Mouse (Mus musculus) intestine, embryonic 16.5 days (tissue): Measurements from ENCODE around the gene Stk4. TPM values are rescaled to one million over a fixed set of nuclear protein-coding genes. Genes with fewer than 3 reads are reported as not detected.

ENCODE experiments used
- ATAC-seq: fragments of 200-750 bp; cut with Nextera tagmentation; 2 replicates; pipeline ENCODE4 v1.8.0; 2017; ENCODE audit warnings: moderate TSS enrichment, moderate library complexity
- H3K27ac ChIP-seq: fragments of 300-500 bp; sonication (generic); 2 replicates; pipeline ENCODE4 v1.5.1; 2014; ENCODE audit warnings: mild to moderate bottlenecking, low read length
- H3K27me3 ChIP-seq: fragments of 300-500 bp; sonication (generic); replicated peaks from 2 replicates; pipeline ENCODE4 v1.6.1; 2014; ENCODE audit warnings: low read length, control low read depth, mixed read lengths; ENCODE audit not compliant: control insufficient read depth, insufficient read depth
- H3K36me3 ChIP-seq: fragments of 300-500 bp; sonication (generic); 2 replicates; pipeline ENCODE4 v1.6.1; 2014; ENCODE audit warnings: low read length, control low read depth; ENCODE audit not compliant: control insufficient read depth, insufficient read depth
- H3K4me1 ChIP-seq: fragments of 300-500 bp; sonication (generic); 2 replicates; pipeline ENCODE4 v1.6.1; 2014; ENCODE audit warnings: low read length, control low read depth, mixed read lengths; ENCODE audit not compliant: control insufficient read depth, insufficient read depth
- H3K4me2 ChIP-seq: fragments of 300-500 bp; sonication (generic); 2 replicates; pipeline ENCODE4 v1.6.1; 2014; ENCODE audit warnings: low read depth, low read length, control low read depth
- H3K4me3 ChIP-seq: fragments of 300-500 bp; sonication (generic); 2 replicates; pipeline ENCODE4 v1.5.1; 2014; ENCODE audit warnings: mild to moderate bottlenecking, low read length
- H3K9ac ChIP-seq: fragments of 300-500 bp; sonication (generic); 2 replicates; pipeline ENCODE4 v1.6.1; 2014; ENCODE audit warnings: low read depth, low read length
- H3K9me3 ChIP-seq: fragments of 300-500 bp; sonication (generic); 2 replicates; pipeline ENCODE4 v1.6.1; 2016; ENCODE audit warnings: low read length, control low read depth; ENCODE audit not compliant: control insufficient read depth
- WGBS: fragments of 180-500 bp; shearing (Covaris S2); extraction: QIAGEN DNeasy Blood & Tissue Kit; methylation state at CpG from one replicate; pipeline ENCODE4 v1.1.7; 2014; 5-methylcytosine and 5-hydroxymethylcytosine counted together
- polyA plus RNA-seq: library from polyadenylated mRNA; unstranded; fragments of >200 nt; fragmentation: Nextera tagmentation; extraction: Ambion mirVana; gene quantifications from 2 replicates; pipeline ENCODE4 v1.2.1, GENCODE M21; 2015

Stk4 gene
- polyA plus RNA-seq, 1 experiment from 2014 or later: 18.1 TPM

- Histone ChIP-seq H3K4me1 (no peaks in the 10 kb centered on the region), H3K4me3 (no peak overlapping the region), H3K4me2 (no peak overlapping the region), H3K9ac (no peak overlapping the region), H3K36me3 (no peaks in the 10 kb centered on the region), H3K27ac (no peak overlapping the region), H3K9me3 (no peaks in the 10 kb centered on the region), H3K27me3 (no peaks in the 10 kb centered on the region)
- 91% methylated on average over 11 of the region's 11 CpGs for WGBS
- ATAC-seq: no peak
These were observed 82.2 kb downstream of the Stk4 start for GRCm38 (mm10) chr2:164152341-164152740.

GRCm38 (mm10) chr2:164154007-164154406 is 83.9 kb downstream of the Stk4 start:
- Histone ChIP-seq H3K9ac (no peak overlapping the region), H3K4me3 (no peak overlapping the region), H3K36me3 (no peaks in the 10 kb centered on the region), H3K27ac (no peak overlapping the region), H3K4me2 (no peak overlapping the region), H3K9me3 (no peaks in the 10 kb centered on the region), H3K27me3 (no peaks in the 10 kb centered on the region), H3K4me1 (no peaks in the 10 kb centered on the region)
- 90% methylated on average over 10 of the region's 10 CpGs for WGBS
- ATAC-seq: no peak

GRCm38 (mm10) chr2:164156158-164156557 is 86.0 kb downstream of the Stk4 start:
- Histone ChIP-seq H3K4me3 (no peak overlapping the region), H3K36me3 (no peaks in the 10 kb centered on the region), H3K27ac (no peak overlapping the region), H3K27me3 (no peaks in the 10 kb centered on the region), H3K4me2 (no peak overlapping the region), H3K9me3 (no peaks in the 10 kb centered on the region), H3K9ac (no peak overlapping the region), H3K4me1 (no peaks in the 10 kb centered on the region)
- 85% methylated on average over 7 of the region's 7 CpGs for WGBS
- ATAC-seq: no peak

- Histone ChIP-seq H3K9me3 (no peaks in the 10 kb centered on the region), H3K9ac (no peak overlapping the region), H3K36me3 (no peaks in the 10 kb centered on the region), H3K4me1 (no peaks in the 10 kb centered on the region), H3K4me2 (no peak overlapping the region), H3K27me3 (no peaks in the 10 kb centered on the region), H3K4me3 (no peak overlapping the region), H3K27ac (no peak overlapping the region)
- no peak for ATAC-seq
- 81% methylated on average over 2 of the region's 2 CpGs for WGBS
These were observed 88.7 kb downstream of the Stk4 start for GRCm38 (mm10) chr2:164158838-164159237.

- no peak overlapping the region for H3K4me3 ChIP-seq
- no peaks in the 10 kb centered on the region for H3K36me3 ChIP-seq
- H3K4me1 ChIP-seq: no peaks in the 10 kb centered on the region
- no peak overlapping the region for H3K27ac ChIP-seq
- H3K27me3 ChIP-seq: peaks cover 6% of the 10 kb centered on the region; the same call in 1 of the 2 replicates
- ATAC-seq: no peak
- no peak overlapping the region for H3K9ac ChIP-seq
- H3K4me2 ChIP-seq: no peak overlapping the region
- 74% methylated on average over 11 of the region's 11 CpGs for WGBS
- no peaks in the 10 kb centered on the region for H3K9me3 ChIP-seq
These were observed 91.5 kb downstream of the Stk4 start for GRCm38 (mm10) chr2:164161515-164162055.

GRCm38 (mm10) chr2:164164941-164165340 is 94.8 kb downstream of the Stk4 start:
- no peaks in the 10 kb centered on the region for H3K9me3 ChIP-seq
- H3K9ac ChIP-seq: no peak overlapping the region
- H3K27me3 ChIP-seq: peaks cover 40% of the 10 kb centered on the region
- H3K4me3 ChIP-seq: no peak overlapping the region
- 93% methylated on average over 5 of the region's 5 CpGs for WGBS
- ATAC-seq: no peak
- no peak overlapping the region for H3K4me2 ChIP-seq
- no peak overlapping the region for H3K27ac ChIP-seq
- H3K4me1 ChIP-seq: peaks cover 9% of the 10 kb centered on the region
- no peaks in the 10 kb centered on the region for H3K36me3 ChIP-seq

- no peak overlapping the region for H3K27ac ChIP-seq
- peak overlapping the region; percentile 32 for H3K4me3 ChIP-seq
- H3K27me3 ChIP-seq: peaks cover 59% of the 10 kb centered on the region
- peaks cover 18% of the 10 kb centered on the region for H3K4me1 ChIP-seq
- no peaks in the 10 kb centered on the region for H3K9me3 ChIP-seq
- WGBS: 11% methylated on average over 90 of the region's 90 CpGs
- 0 out of 2 replicates have a peak, but pooled peaks have one; percentile 18 for ATAC-seq
- no peaks in the 10 kb centered on the region for H3K36me3 ChIP-seq
- H3K9ac ChIP-seq: no peak overlapping the region
- peak overlapping the region; percentile 61 for H3K4me2 ChIP-seq
These were observed 97.8 kb downstream of the Stk4 start for GRCm38 (mm10) chr2:164167752-164168570.

GRCm38 (mm10) chr2:164168571-164168946 is 98.4 kb downstream of the Stk4 start:
- peaks cover 18% of the 10 kb centered on the region for H3K4me1 ChIP-seq
- WGBS: 5% methylated on average over 42 of the region's 42 CpGs
- no peaks in the 10 kb centered on the region for H3K9me3 ChIP-seq
- H3K9ac ChIP-seq: no peak overlapping the region
- peaks cover 59% of the 10 kb centered on the region for H3K27me3 ChIP-seq
- no peak overlapping the region for H3K27ac ChIP-seq
- H3K36me3 ChIP-seq: no peaks in the 10 kb centered on the region
- ATAC-seq: 0 out of 2 replicates have a peak, but pooled peaks have one; percentile 42
- H3K4me2 ChIP-seq: peak overlapping the region; percentile 61
- peak overlapping the region; percentile 32 for H3K4me3 ChIP-seq

- Histone ChIP-seq H3K27me3 (peaks cover 59% of the 10 kb centered on the region), H3K9me3 (no peaks in the 10 kb centered on the region), H3K4me3 (no peak overlapping the region), H3K4me2 (no peak overlapping the region; the same call in 1 of the 2 replicates), H3K27ac (no peak overlapping the region), H3K4me1 (peaks cover 18% of the 10 kb centered on the region), H3K36me3 (no peaks in the 10 kb centered on the region), H3K9ac (no peak overlapping the region)
- ATAC-seq: no peak
- WGBS: 6% methylated on average over 11 of the region's 11 CpGs
These were observed 100.2 kb downstream of the Stk4 start for GRCm38 (mm10) chr2:164170326-164170725.
